Mouse (Mus musculus) thymus, adult 2 months (tissue): ENCODE measurements around the gene Atox1. TPM values are rescaled to one million over a fixed set of nuclear protein-coding genes. Genes with fewer than 3 reads are reported as not detected.

Experiments
- DNase-seq: peaks from one replicate; pipeline ENCODE4 v3.0.0; 2021
- H3K27ac ChIP-seq: fragments of 200-500 bp; 2 replicates; pipeline ENCODE4 v1.5.1; 2012; ENCODE audit warnings: low read length, control low read depth; ENCODE audit not compliant: control insufficient read depth, insufficient read depth
- H3K27me3 ChIP-seq: fragments of 200-500 bp; 2 replicates; pipeline ENCODE4 v1.6.1; 2012; ENCODE audit warnings: mild to moderate bottlenecking, low read length, moderate library complexity, mixed read lengths; ENCODE audit not compliant: control insufficient read depth, insufficient read depth
- H3K36me3 ChIP-seq: fragments of 200-500 bp; 2 replicates; pipeline ENCODE4 v1.6.1; 2012; ENCODE audit warnings: mild to moderate bottlenecking, low read length, moderate library complexity; ENCODE audit not compliant: control insufficient read depth, insufficient read depth
- H3K4me1 ChIP-seq: fragments of 200-500 bp; replicated peaks from 2 replicates; pipeline ENCODE4 v1.6.1; 2012; ENCODE audit warnings: low read length; ENCODE audit not compliant: control insufficient read depth, insufficient read depth
- H3K4me3 ChIP-seq: fragments of 200-500 bp; 2 replicates; pipeline ENCODE4 v1.5.1; 2012; ENCODE audit warnings: mild to moderate bottlenecking, low read length, control low read depth, moderate library complexity; ENCODE audit not compliant: control insufficient read depth, insufficient read depth
- CTCF ChIP-seq: fragments of 200-500 bp; IDR thresholded peaks from 2 replicates; pipeline ENCODE4 v1.5.1; 2012; ENCODE audit warnings: mild to moderate bottlenecking, control low read depth, low read length, moderate library complexity, borderline replicate concordance; ENCODE audit not compliant: control insufficient read depth, poor library complexity, insufficient read depth; ENCODE audit errors: extremely low read depth
- POLR2A ChIP-seq: fragments of 200-500 bp; IDR thresholded peaks from 2 replicates; pipeline ENCODE4 v1.6.1; 2012; ENCODE audit warnings: mild to moderate bottlenecking, low read length, control low read depth, moderate library complexity; ENCODE audit not compliant: control insufficient read depth, poor library complexity, insufficient read depth; ENCODE audit errors: extremely low read depth
- WGBS: fragments of 180-500 bp; shearing (Covaris S2); methylation state at CpG from one replicate; pipeline ENCODE4 v1.1.7; 2018; 5-methylcytosine and 5-hydroxymethylcytosine counted together
- polyA plus RNA-seq: library from polyadenylated mRNA; depleted of rRNA; stranded (reverse); fragments of >200 nt; gene quantifications from 2 replicates; pipeline ENCODE4 v1.2.3, GENCODE M21; 2012

Atox1 gene
- polyA plus RNA-seq, 1 experiment, result 432 TPM

DNA sequence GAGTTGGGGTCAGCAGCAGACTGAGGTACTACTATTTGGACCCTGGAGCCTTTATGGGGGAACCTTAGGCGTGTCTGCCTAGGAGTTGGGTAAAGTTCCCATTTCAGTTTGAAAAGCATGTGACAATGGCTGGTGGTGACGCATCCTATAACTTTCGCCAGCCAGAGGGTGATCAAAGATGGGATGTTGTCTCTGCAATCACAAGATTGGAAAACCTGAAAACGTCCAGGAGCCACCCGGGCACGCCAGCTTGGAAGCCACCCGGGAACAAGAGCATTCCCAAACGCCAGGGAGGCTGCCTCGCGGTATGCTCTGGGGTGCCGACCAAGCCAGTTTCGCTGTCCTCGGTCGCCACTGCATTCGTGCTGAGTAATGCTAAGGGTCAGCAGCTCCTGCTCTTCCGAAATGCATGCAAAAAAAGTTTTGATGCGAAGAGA is 7.6 kb upstream of the Atox1 start:
- DNase-seq, result no peak
- Histone ChIP-seq H3K27ac (peak overlapping the region; percentile 80), H3K4me1 (peaks cover 11% of the 10 kb centered on the region), H3K36me3 (no peaks in the 10 kb centered on the region), H3K4me3 (peak overlapping the region; percentile 79), H3K27me3 (no peaks in the 10 kb centered on the region)
- 2% methylated on average over 17 of the region's 17 CpGs for WGBS
- TF ChIP-seq CTCF (no peak), POLR2A (no peak)

- WGBS, result 83% methylated on average over 10 of the region's 10 CpGs
- TF ChIP-seq POLR2A (no peak), CTCF (no peak)
- Histone ChIP-seq H3K4me1 (peaks cover 11% of the 10 kb centered on the region), H3K36me3 (no peaks in the 10 kb centered on the region), H3K4me3 (no peak overlapping the region), H3K27ac (peak overlapping the region; percentile 80; the same call in 1 of the 2 replicates), H3K27me3 (no peaks in the 10 kb centered on the region)
- no peak for DNase-seq
Measured at GRCm38 (mm10) chr11:55468012-55468411, 7.0 kb upstream of the Atox1 start.

- H3K36me3 ChIP-seq, result no peaks in the 10 kb centered on the region
- 96% methylated on average over 3 of the region's 3 CpGs for WGBS
- no peak overlapping the region for H3K27ac ChIP-seq
- DNase-seq, result no peak
- H3K4me3 ChIP-seq, result no peak overlapping the region
- TF ChIP-seq CTCF (no peak), POLR2A (no peak)
- H3K27me3 ChIP-seq, result no peaks in the 10 kb centered on the region
- H3K4me1 ChIP-seq, result peaks cover 14% of the 10 kb centered on the region
Measured at GRCm38 (mm10) chr11:55465177-55465576, 4.1 kb upstream of the Atox1 start.

GRCm38 (mm10) chr11:55464707-55465106 is 3.7 kb upstream of the Atox1 start:
- 91% methylated on average over 10 of the region's 10 CpGs for WGBS
- no peak for DNase-seq
- Histone ChIP-seq H3K27ac (no peak overlapping the region), H3K27me3 (no peaks in the 10 kb centered on the region), H3K4me1 (peaks cover 19% of the 10 kb centered on the region), H3K36me3 (no peaks in the 10 kb centered on the region), H3K4me3 (no peak overlapping the region)
- TF ChIP-seq CTCF (no peak), POLR2A (no peak)

DNA sequence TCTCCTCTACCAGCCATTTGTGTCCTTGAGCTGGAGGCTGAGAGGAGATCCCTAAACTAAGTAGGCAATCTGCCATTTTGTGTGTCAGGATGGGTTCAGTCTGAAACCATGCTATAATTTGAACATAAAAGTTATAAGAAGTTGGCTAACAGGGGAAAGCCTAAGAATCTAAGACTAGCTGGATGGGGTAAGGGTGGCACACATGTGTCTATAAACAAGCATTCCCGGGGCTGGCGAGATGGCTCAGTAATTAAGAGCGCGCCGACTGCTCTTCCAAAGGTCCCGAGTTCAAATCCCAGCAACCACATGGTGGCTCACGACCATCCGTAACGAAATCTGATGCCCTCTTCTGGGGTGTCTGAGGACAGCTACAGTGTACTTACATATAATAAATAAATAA is 1.1 kb upstream of the Atox1 start:
- TF ChIP-seq CTCF (no peak), POLR2A (no peak)
- DNase-seq, result no peak
- WGBS, result 95% methylated on average over 9 of the region's 9 CpGs
- no peak overlapping the region for H3K27ac ChIP-seq
- no peaks in the 10 kb centered on the region for H3K36me3 ChIP-seq
- H3K4me1 ChIP-seq, result peaks cover 18% of the 10 kb centered on the region
- H3K27me3 ChIP-seq, result no peaks in the 10 kb centered on the region
- H3K4me3 ChIP-seq, result no peak overlapping the region

DNA sequence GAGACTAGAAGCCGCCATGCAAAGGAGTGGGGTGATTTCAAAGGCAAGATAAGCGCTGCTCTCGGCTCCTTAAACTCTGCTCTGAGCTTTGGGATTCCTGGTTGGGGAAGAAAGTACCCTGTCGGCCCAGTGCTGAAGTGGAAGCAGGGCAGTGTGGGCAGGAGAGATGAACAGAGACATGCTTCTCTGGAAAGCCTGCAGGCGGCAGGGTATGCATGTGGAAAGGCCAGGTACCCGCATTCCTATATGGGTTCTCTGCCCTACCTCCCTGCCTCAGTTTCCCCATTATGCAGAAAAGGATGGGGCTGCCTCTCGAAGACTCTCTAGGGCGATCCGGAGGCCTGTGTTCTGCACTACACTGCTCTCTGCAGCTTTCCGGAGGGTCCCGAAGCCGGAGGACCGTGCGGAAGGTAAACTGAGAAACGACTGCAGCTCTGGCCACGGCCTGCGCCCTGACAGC is 450 bp downstream of the Atox1 start:
- Histone ChIP-seq H3K27me3 (no peaks in the 10 kb centered on the region), H3K4me3 (peak overlapping the region; percentile 68), H3K27ac (no peak overlapping the region), H3K36me3 (no peaks in the 10 kb centered on the region), H3K4me1 (peaks cover 18% of the 10 kb centered on the region)
- WGBS, result 2% methylated on average over 17 of the region's 17 CpGs
- peak; percentile 44 for DNase-seq
- TF ChIP-seq POLR2A (no peak), CTCF (0 out of 2 replicates have a peak, but pooled peaks have one; percentile 10)
